Mouse (Mus musculus) neutrophil, adult 5-6 weeks (primary cell): Measurements from ENCODE around the gene Hcfc1. TPM values are rescaled to one million over a fixed set of nuclear protein-coding genes. Genes with fewer than 3 reads are reported as not detected.

Source experiments
- total RNA-seq: library from RNA; stranded (forward); fragments of 200-1000 nt; gene quantifications from 2 replicates; pipeline ENCODE4 v1.2.3, GENCODE M21; 2017

The Hcfc1 gene
- total RNA-seq, 1 experiment from 2014 or later: 41.9 TPM

Other genes with a start within 250 kb of the Hcfc1 start
- gene Abcd1, start 249.8 kb downstream of the Hcfc1 start, total RNA-seq: 29.6 and 31.7 TPM in 2 replicates
- 0.61 and 1.3 TPM in 2 replicates for gene Plxnb3, start 209.3 kb downstream of the Hcfc1 start, total RNA-seq
- 117 and 120 TPM in 2 replicates for gene Srpk3, start 192.0 kb downstream of the Hcfc1 start, total RNA-seq
- 138 and 153 TPM in 2 replicates for gene Idh3g, start 179.5 kb downstream of the Hcfc1 start, total RNA-seq
- gene Ssr4, start 179.3 kb downstream of the Hcfc1 start, total RNA-seq: 73.1 and 84.8 TPM in 2 replicates
- gene Pdzd4, start 141.4 kb downstream of the Hcfc1 start, total RNA-seq: 0.61 and 0.93 TPM in 2 replicates
- 2.4 and 2.6 TPM in 2 replicates for gene Avpr2, start 74.3 kb downstream of the Hcfc1 start, total RNA-seq
- gene L1cam, start 70.3 kb downstream of the Hcfc1 start, total RNA-seq: 20.3 and 22.2 TPM in 2 replicates
- gene Arhgap4, start 44.5 kb downstream of the Hcfc1 start, total RNA-seq: 358 and 362 TPM in 2 replicates
- gene Naa10, start 44.4 kb downstream of the Hcfc1 start, total RNA-seq: 46.7 TPM in 2 replicates
- gene Renbp, start 35.5 kb downstream of the Hcfc1 start, total RNA-seq: 6.5 and 7.0 TPM in 2 replicates
- gene Irak1, start 57.6 kb upstream of the Hcfc1 start, total RNA-seq: 78.7 and 79.5 TPM in 2 replicates
- gene Opn1mw, start 161.1 kb upstream of the Hcfc1 start, total RNA-seq: not detected in 2 replicates
- 27.6 and 28.6 TPM in 2 replicates for gene Mecp2, start 169.0 kb upstream of the Hcfc1 start, total RNA-seq
- not detected in 2 replicates for gene Tex28, start 201.5 kb upstream of the Hcfc1 start, total RNA-seq
- gene Tktl1, start 210.9 kb upstream of the Hcfc1 start, total RNA-seq: 0.35 and 0.49 TPM in 2 replicates